Mouse (Mus musculus) layer of hippocampus, adult 18-20 months (tissue): ENCODE results near the gene Iqcf6. TPM values are rescaled to one million over a fixed set of nuclear protein-coding genes. Genes with fewer than 3 reads are reported as not detected.

ENCODE experiments used
- DNase-seq, 2 experiments: peaks; one replicate each; pipeline ENCODE4 v3.0.0; 2022; ENCODE audit warnings: low spot score in 2 of 2
- total RNA-seq, 2 experiments: library from RNA; stranded (reverse); gene quantifications; 2 replicates each; pipeline ENCODE4 v1.2.3; 2021

The Iqcf6 gene
- total RNA-seq, 2 experiments from 2014 or later, result not detected

DNA sequence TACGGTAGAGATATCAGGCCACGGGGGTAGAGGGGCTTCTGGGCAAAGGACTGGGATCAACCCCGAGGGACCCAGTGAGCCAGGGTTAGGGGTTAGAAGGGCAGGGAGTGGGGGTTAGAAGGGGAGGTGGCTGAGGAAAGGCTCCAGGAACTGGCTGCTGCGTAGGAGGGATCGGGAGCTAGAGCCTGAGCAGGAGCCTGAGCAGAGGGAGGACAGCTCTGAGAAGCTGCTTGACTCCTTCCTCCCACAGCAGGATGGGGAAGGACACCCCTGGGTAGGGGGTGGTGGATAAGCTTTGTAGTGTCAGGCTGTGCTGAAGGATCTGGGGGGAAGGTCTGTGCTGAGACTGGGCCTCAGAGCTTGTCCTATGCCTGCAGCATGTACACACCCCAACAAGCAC lies 30.4 kb downstream of the Iqcf6 start:
- no peak for DNase-seq

DNA sequence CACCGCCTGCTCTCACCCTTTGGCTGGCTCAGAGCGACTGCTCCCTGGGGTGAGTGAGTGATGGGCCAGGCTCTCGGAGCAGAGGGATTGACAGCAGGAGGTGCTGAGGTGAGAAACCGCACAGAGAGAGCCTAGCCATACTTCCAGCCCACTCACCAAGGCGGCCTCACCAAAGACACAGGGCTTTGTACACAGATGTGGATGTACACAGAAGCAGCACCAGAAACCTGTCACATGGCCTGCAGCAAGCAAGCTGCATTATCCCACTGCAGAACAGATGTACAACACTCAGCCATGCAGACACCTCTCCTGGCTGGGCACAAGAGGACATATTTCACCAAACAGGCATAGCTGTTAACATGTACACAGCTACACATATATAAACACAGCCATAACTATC lies 31.2 kb downstream of the Iqcf6 start:
- DNase-seq, result peak in 1 of 2 experiments; percentile 21

DNA sequence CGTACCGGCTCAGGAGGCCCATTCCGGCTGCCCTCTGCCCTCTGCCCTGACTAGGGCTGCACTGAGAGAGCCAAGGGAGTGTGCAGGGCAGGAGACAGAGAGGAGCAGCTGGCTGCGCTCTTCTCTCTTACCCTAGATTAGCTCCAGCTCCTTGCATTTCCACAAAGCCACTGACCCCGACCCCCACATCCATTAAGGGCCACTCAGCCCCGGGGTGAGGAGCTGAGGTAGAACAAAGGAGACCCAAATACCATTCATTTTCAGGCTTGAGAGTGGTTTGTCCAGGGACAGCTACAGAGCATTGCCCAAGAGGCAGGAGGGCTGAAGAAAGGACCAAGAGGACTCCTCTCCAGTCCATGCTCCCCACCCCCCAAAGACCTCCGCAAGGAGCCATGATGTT lies 33.1 kb downstream of the Iqcf6 start:
- no peak for DNase-seq

DNA sequence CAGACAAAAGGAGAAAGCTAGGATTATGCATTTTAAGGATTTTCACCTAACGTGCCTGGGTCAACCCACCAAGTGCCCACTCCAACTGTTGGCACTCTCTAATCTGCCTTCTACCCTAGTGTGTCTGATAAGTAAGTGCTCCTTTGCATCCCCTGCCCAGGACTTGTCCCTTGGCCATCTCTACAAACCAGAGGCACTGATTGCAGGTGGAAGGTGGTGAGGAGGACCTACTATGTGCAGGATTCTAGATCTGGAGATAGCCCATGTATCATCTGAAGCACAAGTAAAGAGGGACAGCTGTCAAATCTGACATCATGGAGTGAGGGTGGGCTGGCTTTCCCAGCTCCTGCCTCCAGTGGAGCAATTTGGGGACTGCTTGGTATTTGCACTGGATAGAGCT lies 33.6 kb downstream of the Iqcf6 start:
- no peak for DNase-seq

DNA sequence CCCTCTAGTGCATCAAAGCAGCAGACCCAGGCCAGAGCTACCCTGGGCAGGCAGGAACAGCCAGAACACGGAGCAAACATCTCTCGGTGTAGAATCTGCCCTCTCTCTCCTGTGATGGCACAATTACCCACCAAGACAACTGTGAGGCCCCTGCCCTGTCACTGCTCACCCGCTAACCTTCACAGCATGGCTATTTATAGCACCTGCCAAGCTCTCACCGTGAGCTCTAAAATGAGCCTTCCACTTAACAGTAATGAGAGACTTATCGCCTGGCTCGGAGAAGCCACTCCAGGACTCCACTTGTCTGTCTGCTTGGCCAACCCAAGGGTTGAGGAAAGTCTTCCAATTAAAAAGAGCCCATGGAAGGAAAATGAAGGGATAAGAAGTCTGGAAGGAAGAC lies 36.8 kb downstream of the Iqcf6 start:
- DNase-seq, result no peak

DNA sequence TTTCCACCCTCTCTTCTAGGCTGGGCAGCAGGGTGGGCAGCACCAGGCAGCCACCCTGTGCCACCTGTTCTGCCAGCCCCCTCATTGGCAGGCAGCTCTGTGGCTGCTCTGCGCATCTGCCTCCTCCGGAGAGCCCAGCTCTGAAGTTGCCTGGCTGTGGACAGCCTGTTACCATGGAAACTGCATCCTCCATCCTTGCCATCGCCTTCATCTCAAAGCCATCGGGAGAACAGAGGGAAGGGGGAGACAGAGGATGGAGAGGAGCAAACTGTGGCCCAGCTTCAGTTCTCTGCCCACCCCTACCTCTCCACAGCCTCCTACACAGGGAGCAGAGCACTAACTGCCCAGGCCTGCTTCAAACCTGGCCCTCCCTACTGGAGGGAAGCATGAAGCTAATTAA lies 38.1 kb downstream of the Iqcf6 start:
- DNase-seq, result peak; percentile 73 to 81

DNA sequence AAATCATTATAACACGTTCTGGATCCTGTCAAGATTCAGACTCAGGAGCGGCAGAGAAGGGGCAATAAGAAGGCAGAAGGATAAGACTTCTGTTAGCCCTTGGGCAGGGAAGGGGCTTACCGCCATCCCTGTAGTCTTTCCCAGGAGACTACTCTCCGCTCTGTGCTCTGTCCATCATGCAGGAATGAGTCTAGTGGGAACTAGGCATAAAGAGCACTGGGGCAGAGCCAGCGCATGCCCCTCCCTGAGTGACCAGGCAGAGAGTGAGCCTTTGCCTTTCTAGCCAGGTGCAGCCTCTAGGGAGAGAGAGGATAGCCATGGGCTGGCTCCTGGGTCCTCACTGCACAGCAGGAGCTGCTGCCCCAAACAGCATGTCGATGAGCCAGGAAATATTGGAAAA lies 38.5 kb downstream of the Iqcf6 start:
- DNase-seq, result no peak

DNA sequence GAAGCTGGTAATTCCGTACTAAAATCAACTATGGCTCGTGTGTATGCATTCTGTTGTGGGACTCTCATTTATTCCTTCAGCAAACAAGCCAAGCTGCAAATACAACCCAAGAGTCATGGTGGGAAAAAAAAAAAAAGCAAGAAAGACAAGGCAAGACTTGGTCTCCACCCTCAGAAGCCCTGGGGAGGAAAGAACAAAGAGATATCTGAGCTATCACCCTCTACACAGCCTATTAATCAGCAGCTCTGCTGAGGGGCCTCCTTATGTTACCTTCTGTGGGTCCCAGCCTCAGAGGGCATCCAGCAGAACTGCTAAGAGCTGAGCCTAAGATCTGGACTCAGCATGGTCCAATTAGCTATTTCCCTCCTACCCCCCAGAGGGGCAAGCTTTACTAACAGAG lies 47.5 kb downstream of the Iqcf6 start:
- DNase-seq, result no peak

DNA sequence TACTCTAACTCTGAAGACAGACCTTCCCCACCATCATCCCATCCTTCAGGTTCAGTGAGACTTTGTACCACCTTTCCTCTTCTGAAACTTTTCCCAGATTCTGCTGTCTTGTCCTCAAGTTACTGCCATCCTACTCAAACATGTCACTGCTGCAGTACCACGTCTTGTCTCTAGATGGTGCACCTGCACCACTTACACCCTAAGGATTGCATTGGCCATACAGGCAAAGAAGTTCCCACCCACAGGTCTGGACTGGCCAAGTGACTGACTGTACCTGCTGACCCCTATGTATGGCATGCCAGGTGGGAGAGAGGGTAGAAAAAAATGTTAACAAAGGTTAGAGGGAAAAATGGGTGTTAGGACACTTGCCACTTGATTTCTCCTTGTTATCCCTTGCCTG lies 49.1 kb downstream of the Iqcf6 start:
- DNase-seq, result peak; percentile 68 to 93

DNA sequence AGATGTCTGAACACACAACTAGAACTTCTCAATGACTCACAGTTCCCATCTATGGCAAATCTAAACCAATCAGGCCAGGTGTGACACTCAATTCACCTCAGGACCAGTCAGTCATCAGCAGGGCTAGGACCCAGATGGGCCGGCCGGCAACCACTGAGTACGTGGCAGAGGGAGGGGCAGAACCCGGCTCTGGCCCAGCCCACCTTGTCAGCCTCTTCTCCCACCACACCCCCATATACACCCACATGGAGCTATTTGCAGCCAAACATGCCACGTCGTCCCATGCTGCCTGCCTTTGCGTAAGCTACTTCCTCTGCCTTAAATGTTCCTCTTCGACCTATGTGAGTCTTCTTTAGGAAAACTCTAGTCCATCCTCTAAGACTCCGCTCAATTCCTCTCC lies 49.6 kb downstream of the Iqcf6 start:
- DNase-seq, result peak in 1 of 2 experiments; percentile 54

DNA sequence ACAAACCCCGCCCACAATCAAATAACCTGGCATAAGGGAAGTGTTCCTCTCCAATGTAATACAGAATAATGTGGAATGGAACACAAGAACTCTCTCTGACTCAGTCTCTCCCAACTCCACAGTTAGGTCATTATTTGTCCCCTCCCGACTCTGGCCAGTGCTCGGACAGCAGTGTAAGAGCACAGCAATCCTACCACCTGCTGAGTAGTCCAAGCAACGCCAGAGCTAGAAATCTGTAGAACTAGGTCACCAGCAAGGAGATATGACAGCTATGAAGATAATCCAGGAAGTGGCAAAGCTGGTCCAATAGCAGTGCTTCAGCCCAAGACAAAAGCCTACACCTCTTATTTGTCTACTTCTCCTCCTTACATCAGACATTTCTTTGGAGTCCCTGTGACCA lies 50.2 kb downstream of the Iqcf6 start:
- no peak for DNase-seq

Other genes with a start within 250 kb of the Iqcf6 start
- 100 to 1,000 TPM; 274 to 289 TPM for gene Rpl29, start 197.1 kb upstream of the Iqcf6 start, total RNA-seq
- gene Acy1, start 188.3 kb upstream of the Iqcf6 start, total RNA-seq, result 10 to 100 TPM; 14.3 to 16.8 TPM
- gene Abhd14b, start 179.1 kb upstream of the Iqcf6 start, total RNA-seq, result 10 to 100 TPM; 11.6 to 12.2 TPM
- 10 to 100 TPM; 32.1 to 34.9 TPM for gene Abhd14a, start 178.9 kb upstream of the Iqcf6 start, total RNA-seq
- gene Pcbp4, start 173.3 kb upstream of the Iqcf6 start, total RNA-seq, result 100 to 1,000 TPM; 186 to 198 TPM
- gene Gpr62, start 160.6 kb upstream of the Iqcf6 start, total RNA-seq, result 10 to 100 TPM; 12.4 to 12.7 TPM
- gene Rrp9, start 150.6 kb upstream of the Iqcf6 start, total RNA-seq, result 10 to 100 TPM; 28.5 to 29.2 TPM
- 1 to 10 TPM; 3.8 to 5.0 TPM for gene Parp3, start 149.6 kb upstream of the Iqcf6 start, total RNA-seq
- gene Iqcf1, start 126.6 kb upstream of the Iqcf6 start, total RNA-seq, result not detected
- gene Iqcf5, start 112.0 kb upstream of the Iqcf6 start, total RNA-seq, result not detected
- not detected for gene Iqcf3, start 65.0 kb upstream of the Iqcf6 start, total RNA-seq
- not detected for gene Iqcf4, start 55.6 kb upstream of the Iqcf6 start, total RNA-seq
- gene Grm2, start 29.5 kb downstream of the Iqcf6 start, total RNA-seq, result 10 to 100 TPM; 66.1 to 71.2 TPM
- gene Tex264, start 59.3 kb downstream of the Iqcf6 start, total RNA-seq, result 10 to 100 TPM; 91.9 to 97.1 TPM
- 10 to 100 TPM; 15.4 to 16.6 TPM for gene Rad54l2, start 162.6 kb downstream of the Iqcf6 start, total RNA-seq
- 10 to 100 TPM; 32.5 to 33.7 TPM for gene Dcaf1, start 195.3 kb downstream of the Iqcf6 start, total RNA-seq